Mouse (Mus musculus): Measurements from ENCODE around the gene Galntl6. TPM values are rescaled to one million over a fixed set of nuclear protein-coding genes. Genes with fewer than 3 reads are reported as not detected.

The Galntl6 gene
- polyA plus RNA-seq, 1 experiment from 2014 or later, result 16.9 TPM

- no peaks in the 10 kb centered on the region for H3K27me3 ChIP-seq (ENCODE audit: control insufficient read depth, insufficient read depth, low read length)
- no peaks in the 10 kb centered on the region for H3K9me3 ChIP-seq (ENCODE audit: control insufficient read depth, low read length)
- ATAC-seq (ENCODE audit: low FRiP score) (no peak), DNase-seq (ENCODE audit: low spot score) (no peak)
- H3K36me3 ChIP-seq (replicated peaks; ENCODE audit: control insufficient read depth, insufficient read depth), result no peaks in the 10 kb centered on the region
- no peak overlapping the region for H3K27ac ChIP-seq
- no peak overlapping the region for H3K4me3 ChIP-seq (replicated peaks; ENCODE audit: low read length)
- H3K9ac ChIP-seq, result no peak overlapping the region
- 81% methylated on average over 4 of the region's 4 CpGs for WGBS
- no peaks in the 10 kb centered on the region for H3K4me1 ChIP-seq (replicated peaks; ENCODE audit: control insufficient read depth, insufficient read depth, low read length)
- no peak overlapping the region for H3K4me2 ChIP-seq (replicated peaks)
Observed at GRCm38 (mm10) chr8:58074611-58075010, 837.8 kb downstream of the Galntl6 start.

- ATAC-seq (ENCODE audit: low FRiP score), result no peak
- Histone ChIP-seq H3K9me3 (ENCODE audit: control insufficient read depth, low read length) (no peaks in the 10 kb centered on the region), H3K4me3 (replicated peaks; ENCODE audit: low read length) (no peak overlapping the region), H3K4me1 (replicated peaks; ENCODE audit: control insufficient read depth, insufficient read depth, low read length) (no peaks in the 10 kb centered on the region), H3K27me3 (ENCODE audit: control insufficient read depth, insufficient read depth, low read length) (no peaks in the 10 kb centered on the region), H3K36me3 (replicated peaks; ENCODE audit: control insufficient read depth, insufficient read depth) (no peaks in the 10 kb centered on the region), H3K4me2 (replicated peaks) (no peak overlapping the region), H3K27ac (no peak overlapping the region), H3K9ac (no peak overlapping the region)
- no peak for DNase-seq (ENCODE audit: low spot score)
- 97% methylated on average over 1 of the region's 1 CpGs for WGBS
Observed at GRCm38 (mm10) chr8:58073733-58074132, 838.7 kb downstream of the Galntl6 start.

GRCm38 (mm10) chr8:58032271-58032670 is 880.2 kb downstream of the Galntl6 start:
- no peak overlapping the region for H3K9ac ChIP-seq
- H3K9me3 ChIP-seq (ENCODE audit: control insufficient read depth, low read length), result no peaks in the 10 kb centered on the region
- DNase-seq (ENCODE audit: low spot score) (no peak), ATAC-seq (ENCODE audit: low FRiP score) (no peak)
- no peaks in the 10 kb centered on the region for H3K27me3 ChIP-seq (ENCODE audit: control insufficient read depth, insufficient read depth, low read length)
- H3K27ac ChIP-seq, result no peak overlapping the region
- H3K4me3 ChIP-seq (replicated peaks; ENCODE audit: low read length), result no peak overlapping the region
- no peaks in the 10 kb centered on the region for H3K36me3 ChIP-seq (replicated peaks; ENCODE audit: control insufficient read depth, insufficient read depth)
- no peak overlapping the region for H3K4me2 ChIP-seq (replicated peaks)
- no peaks in the 10 kb centered on the region for H3K4me1 ChIP-seq (replicated peaks; ENCODE audit: control insufficient read depth, insufficient read depth, low read length)
- 76% methylated on average over 3 of the region's 3 CpGs for WGBS

- Histone ChIP-seq H3K27ac (no peak overlapping the region), H3K4me2 (replicated peaks) (no peak overlapping the region), H3K4me3 (replicated peaks; ENCODE audit: low read length) (no peak overlapping the region), H3K9me3 (ENCODE audit: control insufficient read depth, low read length) (no peaks in the 10 kb centered on the region), H3K4me1 (replicated peaks; ENCODE audit: control insufficient read depth, insufficient read depth, low read length) (no peaks in the 10 kb centered on the region), H3K9ac (no peak overlapping the region), H3K27me3 (ENCODE audit: control insufficient read depth, insufficient read depth, low read length) (no peaks in the 10 kb centered on the region), H3K36me3 (replicated peaks; ENCODE audit: control insufficient read depth, insufficient read depth) (no peaks in the 10 kb centered on the region)
- WGBS, result 87% methylated on average over 4 of the region's 4 CpGs
- no peak for ATAC-seq (ENCODE audit: low FRiP score)
- no peak for DNase-seq (ENCODE audit: low spot score)
Observed at GRCm38 (mm10) chr8:58025558-58025957, 886.9 kb downstream of the Galntl6 start.

GRCm38 (mm10) chr8:58025094-58025493 is 887.3 kb downstream of the Galntl6 start:
- H3K36me3 ChIP-seq (replicated peaks; ENCODE audit: control insufficient read depth, insufficient read depth), result no peaks in the 10 kb centered on the region
- no peak overlapping the region for H3K9ac ChIP-seq
- ATAC-seq (ENCODE audit: low FRiP score) (no peak), DNase-seq (ENCODE audit: low spot score) (no peak)
- no peak overlapping the region for H3K4me3 ChIP-seq (replicated peaks; ENCODE audit: low read length)
- no peaks in the 10 kb centered on the region for H3K27me3 ChIP-seq (ENCODE audit: control insufficient read depth, insufficient read depth, low read length)
- H3K27ac ChIP-seq, result no peak overlapping the region
- no peaks in the 10 kb centered on the region for H3K9me3 ChIP-seq (ENCODE audit: control insufficient read depth, low read length)
- H3K4me2 ChIP-seq (replicated peaks), result no peak overlapping the region
- no peaks in the 10 kb centered on the region for H3K4me1 ChIP-seq (replicated peaks; ENCODE audit: control insufficient read depth, insufficient read depth, low read length)
- 100% methylated on average over 1 of the region's 1 CpGs for WGBS

- Histone ChIP-seq H3K4me1 (replicated peaks; ENCODE audit: control insufficient read depth, insufficient read depth, low read length) (no peaks in the 10 kb centered on the region), H3K9ac (no peak overlapping the region), H3K27me3 (ENCODE audit: control insufficient read depth, insufficient read depth, low read length) (no peaks in the 10 kb centered on the region), H3K4me3 (replicated peaks; ENCODE audit: low read length) (no peak overlapping the region), H3K9me3 (ENCODE audit: control insufficient read depth, low read length) (no peaks in the 10 kb centered on the region), H3K36me3 (replicated peaks; ENCODE audit: control insufficient read depth, insufficient read depth) (no peaks in the 10 kb centered on the region), H3K27ac (no peak overlapping the region), H3K4me2 (replicated peaks) (no peak overlapping the region)
- no peak for ATAC-seq (ENCODE audit: low FRiP score)
- DNase-seq (ENCODE audit: low spot score), result no peak
- 80% methylated on average over 2 of the region's 2 CpGs for WGBS
Observed at GRCm38 (mm10) chr8:58023426-58024176, 888.8 kb downstream of the Galntl6 start.

GRCm38 (mm10) chr8:57989428-57990171 is 922.8 kb downstream of the Galntl6 start:
- Histone ChIP-seq H3K27ac (no peak overlapping the region), H3K4me3 (replicated peaks; ENCODE audit: low read length) (no peak overlapping the region), H3K9ac (no peak overlapping the region), H3K27me3 (ENCODE audit: control insufficient read depth, insufficient read depth, low read length) (no peaks in the 10 kb centered on the region), H3K36me3 (replicated peaks; ENCODE audit: control insufficient read depth, insufficient read depth) (no peaks in the 10 kb centered on the region), H3K4me1 (replicated peaks; ENCODE audit: control insufficient read depth, insufficient read depth, low read length) (no peaks in the 10 kb centered on the region), H3K9me3 (ENCODE audit: control insufficient read depth, low read length) (no peaks in the 10 kb centered on the region), H3K4me2 (replicated peaks) (no peak overlapping the region)
- 90% methylated on average over 1 of the region's 1 CpGs for WGBS
- DNase-seq (ENCODE audit: low spot score) (no peak), ATAC-seq (ENCODE audit: low FRiP score) (peak; percentile 53; the same call in 1 of the 2 replicates)

- no peaks in the 10 kb centered on the region for H3K36me3 ChIP-seq (replicated peaks; ENCODE audit: control insufficient read depth, insufficient read depth)
- no peaks in the 10 kb centered on the region for H3K9me3 ChIP-seq (ENCODE audit: control insufficient read depth, low read length)
- DNase-seq (ENCODE audit: low spot score) (no peak), ATAC-seq (ENCODE audit: low FRiP score) (no peak)
- H3K27ac ChIP-seq, result no peak overlapping the region
- 0 out of 2 replicates have a peak, but pooled peaks cover 3% of the 10 kb centered on the region for H3K4me1 ChIP-seq (replicated peaks; ENCODE audit: control insufficient read depth, insufficient read depth, low read length)
- no peak overlapping the region for H3K9ac ChIP-seq
- 85% methylated on average over 4 of the region's 4 CpGs for WGBS
- H3K27me3 ChIP-seq (ENCODE audit: control insufficient read depth, insufficient read depth, low read length), result no peaks in the 10 kb centered on the region
- no peak overlapping the region for H3K4me3 ChIP-seq (replicated peaks; ENCODE audit: low read length)
- H3K4me2 ChIP-seq (replicated peaks), result no peak overlapping the region
Observed at GRCm38 (mm10) chr8:57977372-57977771, 935.1 kb downstream of the Galntl6 start.

GRCm38 (mm10) chr8:57974093-57974492 is 938.3 kb downstream of the Galntl6 start:
- H3K9me3 ChIP-seq (ENCODE audit: control insufficient read depth, low read length), result no peaks in the 10 kb centered on the region
- H3K4me3 ChIP-seq (replicated peaks; ENCODE audit: low read length), result no peak overlapping the region
- no peak overlapping the region for H3K4me2 ChIP-seq (replicated peaks)
- no peaks in the 10 kb centered on the region for H3K27me3 ChIP-seq (ENCODE audit: control insufficient read depth, insufficient read depth, low read length)
- DNase-seq (ENCODE audit: low spot score) (no peak), ATAC-seq (ENCODE audit: low FRiP score) (peak; percentile 61; the same call in 1 of the 2 replicates)
- peaks cover 3% of the 10 kb centered on the region; the same call in 1 of the 2 replicates for H3K4me1 ChIP-seq (replicated peaks; ENCODE audit: control insufficient read depth, insufficient read depth, low read length)
- H3K9ac ChIP-seq, result no peak overlapping the region
- H3K27ac ChIP-seq, result no peak overlapping the region
- H3K36me3 ChIP-seq (replicated peaks; ENCODE audit: control insufficient read depth, insufficient read depth), result no peaks in the 10 kb centered on the region
- WGBS, result 21% methylated on average over 2 of the region's 2 CpGs

All from hindbrain, embryonic 14.5 days (tissue).